Mouse (Mus musculus): ENCODE measurements around the gene Ganc.

Gene Ganc

DNA sequence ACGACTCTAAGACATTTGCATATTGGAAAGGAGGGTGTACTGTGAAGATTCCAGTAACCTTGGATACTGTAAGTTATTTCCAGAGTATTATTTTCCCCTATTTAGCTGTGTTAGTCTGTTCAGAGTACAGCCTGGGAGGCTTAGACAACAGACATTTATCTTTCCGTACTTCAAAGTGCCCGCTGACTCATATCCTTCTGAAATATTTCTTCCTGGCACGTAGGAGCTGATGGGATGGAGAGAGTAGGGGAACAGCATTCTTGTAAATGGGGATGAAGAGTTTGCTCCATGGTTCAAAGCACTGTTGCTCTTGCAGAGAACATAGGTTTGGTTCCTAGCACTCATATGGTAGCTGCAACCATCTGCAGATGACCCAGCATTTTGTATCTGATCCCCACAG, 48.9 kb downstream of the Ganc start:
- no peak for DNase-seq

GRCm38 (mm10) chr2:120454987-120455386, 51.3 kb downstream of the Ganc start:
- no peak for DNase-seq

DNA sequence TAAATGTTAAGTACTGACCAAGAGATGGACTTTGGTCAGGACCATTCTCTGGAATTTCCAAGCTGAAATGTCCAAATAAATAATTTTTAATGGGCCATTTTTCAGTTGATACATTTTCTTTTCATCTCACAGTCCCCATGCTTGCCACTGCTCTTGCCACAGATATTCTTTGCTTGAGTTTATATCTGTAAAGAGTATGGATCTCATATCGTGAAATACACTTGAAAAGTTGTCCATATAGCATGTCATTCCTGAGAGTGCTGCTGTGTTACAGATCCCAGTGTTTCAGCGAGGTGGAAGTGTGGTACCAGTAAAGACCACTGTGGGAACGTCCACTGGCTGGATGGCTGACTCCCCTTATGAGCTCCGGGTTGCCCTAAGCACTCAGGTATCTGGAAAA, 52.0 kb downstream of the Ganc start, which contains the start of gene Capn3:
Gene Capn3, plus strand, starts transcription at position 301 of the 400 bp plus-strand sequence.
- DNase-seq = no peak

GRCm38 (mm10) chr2:120460216-120460615, 56.5 kb downstream of the Ganc start:
- no peak for DNase-seq

GRCm38 (mm10) chr2:120463328-120463727, 59.6 kb downstream of the Ganc start:
- DNase-seq = no peak

- no peak for DNase-seq
These were observed 60.4 kb downstream of the Ganc start for GRCm38 (mm10) chr2:120464091-120464490.

DNA sequence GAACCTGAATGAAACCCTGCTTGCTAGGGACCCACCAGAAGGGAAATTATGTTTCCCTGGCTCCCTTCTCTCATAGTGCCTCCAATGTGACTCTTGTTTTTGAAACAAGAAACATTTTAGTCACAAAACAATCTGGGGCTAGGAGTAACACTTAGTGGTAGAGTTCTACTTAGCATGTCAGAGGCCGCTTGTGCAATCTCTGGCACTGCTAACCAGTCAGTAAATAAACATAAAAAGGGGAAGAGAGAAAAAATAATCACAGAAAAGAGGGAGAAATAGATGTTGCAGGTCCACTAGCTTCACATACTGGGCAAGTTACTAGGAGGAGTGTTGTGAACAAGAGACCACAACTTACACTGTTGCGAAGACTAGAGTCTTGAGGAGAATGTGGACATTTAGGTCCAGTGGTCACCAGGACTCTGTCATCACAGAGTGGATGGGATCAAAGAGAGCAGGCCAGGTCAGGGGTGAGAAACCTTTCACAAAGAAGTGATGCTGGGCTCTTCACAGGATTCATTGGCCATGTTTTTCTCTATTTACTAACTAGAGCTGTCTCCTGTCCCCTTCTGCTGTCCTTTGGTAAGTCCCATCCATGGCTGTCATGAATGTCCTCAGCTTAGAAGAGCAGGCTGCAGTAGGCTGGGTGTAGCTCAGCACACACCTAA, 61.2 kb downstream of the Ganc start:
- no peak for DNase-seq

DNA sequence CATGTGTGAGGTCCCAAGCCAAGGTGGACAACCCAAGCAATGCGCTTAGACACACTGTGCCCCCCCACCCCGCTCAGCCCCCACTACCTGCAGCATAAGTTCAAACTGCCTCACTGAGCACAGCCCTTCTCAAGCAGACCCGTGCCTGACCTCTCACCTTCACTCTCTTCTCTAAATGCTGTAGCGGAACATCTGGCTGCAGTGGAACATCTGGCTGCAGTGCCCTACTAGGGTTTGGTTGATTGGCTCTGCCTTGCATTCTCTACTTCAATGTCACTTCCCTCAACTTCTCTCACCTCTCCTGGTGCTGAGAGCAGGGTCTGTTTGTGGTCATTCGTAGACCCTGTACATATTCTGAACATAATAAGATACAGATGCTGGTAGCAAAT, 61.7 kb downstream of the Ganc start:
- no peak for DNase-seq

DNA sequence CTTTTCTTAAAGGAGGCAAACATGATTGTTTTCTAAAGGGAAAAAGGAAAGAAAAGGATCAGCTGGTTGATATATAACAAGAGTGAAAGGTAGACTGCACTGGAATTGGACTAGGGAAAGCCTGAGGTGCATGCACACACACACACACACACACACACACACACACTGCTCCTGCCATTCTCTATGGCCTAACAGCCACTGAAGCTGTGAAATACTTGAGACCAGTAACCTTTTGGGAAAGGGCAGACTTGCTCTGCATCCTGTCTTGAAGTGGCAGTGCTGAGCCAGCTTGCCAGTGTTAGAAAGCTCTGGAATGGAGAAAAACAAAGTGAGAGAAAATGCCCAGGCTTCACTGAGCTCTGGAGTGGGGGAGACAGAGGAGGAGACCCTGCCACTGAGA, 64.3 kb downstream of the Ganc start:
- no peak for DNase-seq

DNA sequence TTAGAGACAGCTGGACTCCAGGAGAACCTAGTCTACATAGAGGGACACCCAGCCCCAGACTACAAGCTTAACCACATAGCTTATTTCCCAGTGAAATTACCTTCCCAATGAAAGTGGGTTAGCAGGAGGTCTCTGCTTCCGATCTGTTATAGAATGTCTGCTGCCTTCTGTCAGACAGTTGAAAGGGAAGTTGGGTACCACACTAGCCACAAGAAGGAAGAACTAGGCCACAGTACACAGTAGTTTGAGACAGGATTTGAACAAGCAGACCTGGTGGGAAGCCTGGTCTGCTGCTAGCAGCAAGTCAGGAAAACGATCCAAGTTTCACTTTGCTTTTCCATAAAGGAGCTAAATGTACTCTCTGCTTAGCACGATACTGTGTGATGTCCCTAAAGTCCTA, 65.5 kb downstream of the Ganc start:
- no peak for DNase-seq

DNA sequence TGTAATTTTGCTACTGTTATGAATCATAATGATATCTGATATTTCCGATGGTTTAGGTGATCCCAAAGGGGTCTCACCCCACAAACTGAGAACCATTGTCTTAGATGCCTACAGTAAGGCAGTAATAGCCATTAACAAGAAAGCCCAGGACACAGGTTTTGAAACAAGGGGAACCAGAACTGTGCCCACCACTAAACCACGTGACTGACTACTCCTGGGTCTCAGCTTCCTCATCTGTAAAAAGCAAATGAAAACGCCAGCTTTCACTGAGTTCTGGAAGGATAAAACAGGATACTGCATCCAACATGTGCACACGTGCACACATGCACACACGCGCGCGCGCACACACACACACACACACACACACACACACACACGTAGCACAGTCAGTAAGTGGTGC, 66.0 kb downstream of the Ganc start:
- no peak for DNase-seq

DNA sequence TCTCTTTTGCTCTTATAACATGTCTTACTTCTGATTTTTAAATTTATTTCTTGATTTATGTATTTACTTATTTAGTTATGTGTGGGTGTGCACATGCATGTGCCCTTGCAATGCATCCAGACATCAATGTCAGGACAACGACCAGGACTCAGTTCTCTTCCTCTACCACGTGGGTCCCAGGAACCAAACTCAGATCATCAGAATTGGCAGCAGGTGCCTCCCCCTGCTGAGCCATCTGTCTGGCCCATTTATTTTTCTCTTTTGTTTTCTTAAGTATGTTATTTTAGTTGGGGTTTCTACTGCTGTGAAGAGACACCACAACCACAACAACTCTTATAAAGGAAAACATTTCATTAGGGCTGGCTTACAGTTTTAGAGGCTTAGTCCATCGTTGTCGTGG, 67.2 kb downstream of the Ganc start:
- DNase-seq = no peak

GRCm38 (mm10) chr2:120476277-120477087, 72.8 kb downstream of the Ganc start:
- no peak for DNase-seq

DNA sequence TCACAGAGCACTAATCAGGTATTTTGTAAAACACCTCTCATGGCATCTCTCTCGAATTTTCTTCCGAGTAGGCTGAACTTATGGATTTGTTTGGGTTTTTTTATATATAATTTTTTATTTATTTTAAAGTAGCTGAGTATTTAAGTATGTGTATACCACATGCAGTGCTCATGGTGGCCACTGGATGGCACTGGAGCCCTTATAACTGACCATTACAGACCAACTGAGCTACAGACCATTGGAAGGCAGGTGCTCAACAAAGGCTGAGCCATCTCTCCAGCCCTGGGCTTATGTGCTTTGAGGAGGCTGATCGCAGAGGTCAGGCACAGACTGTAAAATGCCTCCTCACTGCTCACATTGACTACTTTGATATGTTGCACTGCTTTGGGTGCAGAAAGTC, 74.9 kb downstream of the Ganc start:
- DNase-seq = peak; percentile 75

- no peak for DNase-seq
These were observed 78.2 kb downstream of the Ganc start for GRCm38 (mm10) chr2:120481921-120482320.

DNA sequence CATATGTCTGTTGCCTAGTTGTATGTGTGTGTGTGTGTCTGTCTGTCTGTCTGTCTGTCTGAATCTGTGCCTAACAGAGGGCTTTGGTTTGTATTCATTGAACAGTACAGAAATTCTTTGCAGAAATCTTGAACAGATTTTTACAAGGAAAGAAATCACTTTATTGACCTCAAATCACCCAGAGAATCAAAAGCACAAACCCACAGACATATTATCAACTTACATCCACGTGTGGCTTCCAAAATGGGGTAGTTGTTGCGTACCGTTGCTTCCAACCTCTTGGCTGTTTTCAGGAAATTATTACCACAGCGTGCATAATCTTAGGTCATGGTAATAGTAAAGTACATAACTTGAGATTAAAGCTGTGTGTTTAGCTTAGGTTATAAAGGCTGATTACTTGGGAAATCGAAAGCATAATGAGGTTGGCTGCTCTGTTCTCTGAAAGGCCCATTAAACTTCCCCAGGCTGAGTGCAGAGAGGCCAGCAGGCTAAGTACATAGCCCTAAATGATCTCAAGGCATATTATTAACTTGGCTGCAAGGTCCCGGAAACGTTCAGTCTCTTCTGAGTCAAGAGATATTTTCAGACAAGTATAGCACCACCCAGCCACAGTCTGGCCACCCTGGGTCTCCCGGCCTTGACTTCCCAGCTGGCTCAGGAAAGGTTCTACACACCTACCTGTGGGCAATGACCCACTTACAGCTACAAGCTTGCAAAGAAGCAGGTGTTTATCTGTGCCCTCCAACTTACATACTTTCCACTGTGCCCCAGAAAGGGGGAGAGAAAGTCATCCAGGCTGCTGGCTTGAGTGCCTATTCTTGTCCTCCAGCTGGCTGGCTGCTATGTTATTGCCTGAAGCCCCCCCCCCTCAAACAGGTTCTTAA, 79.1 kb downstream of the Ganc start:
- no peak for DNase-seq

GRCm38 (mm10) chr2:120484241-120484640, 80.5 kb downstream of the Ganc start:
- DNase-seq = no peak

DNA sequence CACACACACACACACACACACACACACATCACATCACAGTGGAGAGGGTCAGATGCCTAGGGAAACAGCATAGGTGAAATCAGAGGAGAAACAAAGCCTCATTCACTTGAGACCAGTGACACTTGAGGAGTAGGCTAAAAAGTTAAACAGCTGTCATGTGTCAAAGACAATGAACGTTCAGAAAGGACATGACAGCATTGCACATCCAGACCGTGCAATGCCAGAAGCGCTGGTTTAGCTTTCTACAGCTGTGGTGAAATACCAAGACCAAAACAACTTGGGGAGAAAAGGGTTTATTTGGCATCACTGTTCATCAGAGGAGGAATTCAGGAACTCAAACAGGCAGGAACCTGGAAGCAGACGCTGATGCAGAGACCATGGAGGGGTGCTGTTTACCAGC, 89.6 kb downstream of the Ganc start:
- DNase-seq = no peak

DNA sequence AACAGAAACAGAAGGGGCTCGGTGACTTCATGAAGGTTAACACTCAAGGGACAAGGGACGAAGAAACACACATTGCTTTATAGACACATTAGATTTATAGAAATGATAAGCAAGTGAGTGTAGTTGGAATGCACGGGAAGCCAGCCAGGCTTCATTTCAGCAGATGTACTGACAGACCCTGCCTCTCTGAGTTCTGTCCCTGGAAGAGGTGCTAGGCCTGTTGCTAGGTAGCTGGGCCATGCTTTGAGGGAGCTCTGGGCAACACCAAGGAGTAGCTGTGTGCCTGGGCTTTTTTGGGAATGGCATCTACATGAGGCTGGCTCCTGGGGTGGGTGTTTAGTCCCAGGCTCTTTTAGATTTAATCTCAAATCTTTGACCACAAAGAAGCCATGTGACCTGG, 92.8 kb downstream of the Ganc start:
- DNase-seq = no peak

DNA sequence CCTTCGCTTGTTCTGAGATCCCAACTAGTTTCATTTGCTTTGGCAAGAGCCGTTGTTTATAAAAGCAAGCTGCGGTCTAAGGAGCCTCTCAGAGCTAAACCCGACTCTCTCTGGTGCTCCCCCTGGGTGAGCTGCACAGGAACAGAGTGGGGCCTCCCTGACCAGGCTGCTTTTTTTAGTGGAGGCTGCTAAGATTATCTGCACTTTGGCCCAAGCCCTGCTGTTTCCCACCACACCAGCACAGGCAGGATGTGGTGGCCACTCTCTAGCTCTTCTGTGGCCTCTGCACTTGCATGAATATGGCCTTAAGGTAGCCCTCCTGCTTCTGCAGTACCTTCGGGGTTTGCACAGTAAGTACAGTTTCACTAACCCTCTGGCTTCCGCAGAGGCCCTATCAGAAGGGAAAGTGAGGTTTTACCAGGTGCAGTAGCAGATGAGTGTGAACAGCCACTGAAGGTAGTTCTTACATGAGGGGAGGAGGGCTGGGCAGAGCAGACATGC, 96.3 kb downstream of the Ganc start:
- DNase-seq = no peak

GRCm38 (mm10) chr2:120501136-120501918, 97.6 kb downstream of the Ganc start:
- no peak for DNase-seq

DNA sequence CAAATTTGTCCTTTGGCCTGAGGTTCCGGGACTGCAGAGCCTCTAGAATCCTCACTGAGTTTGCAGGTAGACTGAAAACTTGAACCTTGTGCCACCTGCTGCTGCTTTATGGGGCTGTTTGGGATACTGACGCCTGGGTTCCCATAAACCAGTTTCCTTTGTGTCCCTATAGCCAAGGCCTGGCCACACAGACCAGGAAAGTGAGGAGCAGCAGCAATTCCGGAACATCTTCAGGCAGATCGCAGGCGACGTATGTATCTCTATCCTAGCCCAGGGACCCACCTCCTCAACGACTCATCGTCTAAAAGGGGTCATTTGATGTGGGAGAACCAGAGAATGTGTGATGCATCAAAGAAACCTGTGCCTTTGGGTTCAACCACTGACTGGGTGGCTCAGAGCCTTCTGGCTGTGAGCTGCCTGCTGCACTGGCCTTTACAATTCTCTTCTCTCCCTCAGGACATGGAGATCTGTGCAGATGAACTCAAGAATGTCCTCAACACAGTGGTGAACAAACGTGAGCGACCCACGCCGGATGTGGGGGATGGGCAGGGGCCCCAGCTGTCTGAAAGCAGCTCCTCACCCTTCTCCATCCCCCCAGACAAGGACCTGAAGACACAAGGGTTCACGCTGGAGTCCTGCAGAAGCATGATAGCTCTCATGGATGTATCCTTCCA, 98.4 kb downstream of the Ganc start:
- peak; percentile 5 for DNase-seq
